Mouse (Mus musculus) embryonic facial prominence, embryonic 15.5 days (tissue): ENCODE measurements around the gene Nup210l. TPM values are rescaled to one million over a fixed set of nuclear protein-coding genes. Genes with fewer than 3 reads are reported as not detected.

Experiments used
- ATAC-seq: fragments of 200-750 bp; cut with Nextera tagmentation; 2 replicates; pipeline ENCODE4 v1.8.0; 2017; ENCODE audit warnings: low read depth, moderate TSS enrichment; ENCODE audit not compliant: insufficient number of reproducible peaks, low FRiP score, low TSS enrichment
- H3K27ac ChIP-seq: fragments of 300-500 bp; sonication (generic); replicated peaks from 2 replicates; pipeline ENCODE4 v1.5.1; 2015; ENCODE audit warnings: mild to moderate bottlenecking, inconsistent platforms
- H3K27me3 ChIP-seq: fragments of 300-500 bp; sonication (generic); 2 replicates; pipeline ENCODE4 v1.6.1; 2015; ENCODE audit warnings: inconsistent platforms
- H3K36me3 ChIP-seq: fragments of 300-500 bp; sonication (generic); 2 replicates; pipeline ENCODE4 v1.6.1; 2015; ENCODE audit warnings: mild to moderate bottlenecking, inconsistent platforms
- H3K4me1 ChIP-seq: fragments of 300-500 bp; sonication (generic); 2 replicates; pipeline ENCODE4 v1.6.1; 2015; ENCODE audit warnings: inconsistent platforms
- H3K4me2 ChIP-seq: fragments of 300-500 bp; sonication (generic); replicated peaks from 2 replicates; pipeline ENCODE4 v1.6.1; 2015; ENCODE audit warnings: mild to moderate bottlenecking, inconsistent platforms
- H3K4me3 ChIP-seq: fragments of 300-500 bp; sonication (generic); replicated peaks from 2 replicates; pipeline ENCODE4 v1.5.1; 2015; ENCODE audit warnings: mild to moderate bottlenecking, inconsistent platforms
- H3K9ac ChIP-seq: fragments of 300-500 bp; sonication (generic); 2 replicates; pipeline ENCODE4 v1.6.1; 2015; ENCODE audit warnings: inconsistent platforms
- H3K9me3 ChIP-seq: fragments of 300-500 bp; sonication (generic); replicated peaks from 2 replicates; pipeline ENCODE4 v1.6.1; 2016; ENCODE audit warnings: inconsistent platforms
- WGBS: fragments of 180-500 bp; shearing (Covaris S2); methylation state at CpG from one replicate; pipeline ENCODE4 v1.1.7; 2015; 5-methylcytosine and 5-hydroxymethylcytosine counted together
- polyA plus RNA-seq: library from polyadenylated mRNA; unstranded; fragments of >200 nt; fragmentation: Nextera tagmentation; extraction: Ambion mirVana; gene quantifications from 2 replicates; pipeline ENCODE4 v1.2.1, GENCODE M21; 2015

Nup210l gene
- polyA plus RNA-seq, 1 experiment from 2014 or later: 0.36 TPM

DNA sequence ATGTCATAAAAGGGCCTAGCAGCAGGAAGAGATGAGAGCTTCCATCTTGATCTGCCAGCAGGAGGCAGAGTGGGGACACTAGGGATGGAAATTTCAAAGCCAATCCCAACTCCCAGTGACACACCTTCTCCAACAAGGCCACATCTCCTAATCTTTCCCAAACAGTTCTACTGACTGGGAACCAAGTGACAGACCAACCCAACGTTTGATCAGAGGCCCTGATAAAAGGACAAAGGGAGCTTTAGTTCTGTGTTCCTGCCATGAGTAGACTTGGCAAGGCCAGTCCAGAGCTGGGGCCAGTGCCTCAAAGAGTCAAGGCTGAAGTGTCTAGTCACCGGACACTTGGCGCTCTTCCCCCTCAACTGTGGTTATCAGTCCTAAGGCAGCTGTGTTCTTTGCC lies 57.6 kb downstream of the Nup210l start:
- Histone ChIP-seq H3K27ac (no peak overlapping the region), H3K27me3 (no peaks in the 10 kb centered on the region), H3K4me3 (no peak overlapping the region), H3K4me1 (no peaks in the 10 kb centered on the region), H3K9me3 (no peaks in the 10 kb centered on the region), H3K4me2 (no peak overlapping the region), H3K9ac (no peak overlapping the region), H3K36me3 (no peaks in the 10 kb centered on the region)
- 76% methylated on average over 3 of the region's 3 CpGs for WGBS
- no peak for ATAC-seq

DNA sequence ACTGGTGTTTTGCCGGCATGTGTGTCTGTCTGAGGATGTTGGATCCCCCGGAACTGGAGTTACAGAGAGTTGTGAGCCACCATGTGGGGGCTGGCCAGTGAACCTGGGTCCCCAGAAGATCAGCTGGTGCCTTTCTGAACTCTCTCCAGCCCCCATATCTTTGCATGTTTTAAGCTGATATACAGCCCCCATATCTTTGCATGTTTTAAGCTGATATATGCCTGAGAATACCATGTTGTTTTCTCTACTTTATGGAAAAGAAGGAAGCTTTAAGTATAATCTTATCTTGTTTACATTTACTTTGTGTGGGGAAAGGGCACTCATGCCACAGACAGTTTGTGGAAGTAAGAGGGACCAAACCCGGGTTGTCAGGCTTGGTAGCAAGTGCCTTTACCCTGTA lies 75.6 kb downstream of the Nup210l start:
- no peaks in the 10 kb centered on the region for H3K9me3 ChIP-seq
- H3K4me3 ChIP-seq: no peak overlapping the region
- H3K4me1 ChIP-seq: no peaks in the 10 kb centered on the region
- no peak overlapping the region for H3K27ac ChIP-seq
- no peak overlapping the region for H3K4me2 ChIP-seq
- H3K36me3 ChIP-seq: no peaks in the 10 kb centered on the region
- no peak for ATAC-seq
- 71% methylated on average over 3 of the region's 3 CpGs for WGBS
- H3K27me3 ChIP-seq: no peaks in the 10 kb centered on the region
- no peak overlapping the region for H3K9ac ChIP-seq

DNA sequence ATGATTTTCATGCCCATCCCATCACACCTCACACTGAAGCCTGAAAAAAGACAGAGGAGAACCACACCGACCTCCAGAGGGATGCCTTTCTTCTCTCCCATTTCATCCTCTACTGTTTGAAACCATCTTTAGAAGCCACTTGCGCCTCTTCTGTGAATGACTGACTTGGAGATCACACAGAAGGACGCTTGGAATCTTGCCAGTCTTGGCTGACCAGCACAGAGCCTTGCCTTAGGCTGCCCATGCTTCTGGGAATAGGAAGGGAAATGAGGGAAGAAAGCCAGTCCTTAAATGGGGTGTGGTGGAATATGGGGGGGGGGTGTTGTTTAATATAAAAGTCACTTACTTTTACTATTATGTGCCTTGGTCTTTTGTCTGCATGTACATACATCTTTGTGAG lies 79.6 kb downstream of the Nup210l start:
- Histone ChIP-seq H3K4me3 (no peak overlapping the region), H3K4me1 (no peaks in the 10 kb centered on the region), H3K27me3 (no peaks in the 10 kb centered on the region), H3K9ac (no peak overlapping the region), H3K4me2 (no peak overlapping the region), H3K9me3 (no peaks in the 10 kb centered on the region), H3K27ac (no peak overlapping the region), H3K36me3 (no peaks in the 10 kb centered on the region)
- WGBS: 72% methylated on average over 3 of the region's 3 CpGs
- ATAC-seq: no peak

DNA sequence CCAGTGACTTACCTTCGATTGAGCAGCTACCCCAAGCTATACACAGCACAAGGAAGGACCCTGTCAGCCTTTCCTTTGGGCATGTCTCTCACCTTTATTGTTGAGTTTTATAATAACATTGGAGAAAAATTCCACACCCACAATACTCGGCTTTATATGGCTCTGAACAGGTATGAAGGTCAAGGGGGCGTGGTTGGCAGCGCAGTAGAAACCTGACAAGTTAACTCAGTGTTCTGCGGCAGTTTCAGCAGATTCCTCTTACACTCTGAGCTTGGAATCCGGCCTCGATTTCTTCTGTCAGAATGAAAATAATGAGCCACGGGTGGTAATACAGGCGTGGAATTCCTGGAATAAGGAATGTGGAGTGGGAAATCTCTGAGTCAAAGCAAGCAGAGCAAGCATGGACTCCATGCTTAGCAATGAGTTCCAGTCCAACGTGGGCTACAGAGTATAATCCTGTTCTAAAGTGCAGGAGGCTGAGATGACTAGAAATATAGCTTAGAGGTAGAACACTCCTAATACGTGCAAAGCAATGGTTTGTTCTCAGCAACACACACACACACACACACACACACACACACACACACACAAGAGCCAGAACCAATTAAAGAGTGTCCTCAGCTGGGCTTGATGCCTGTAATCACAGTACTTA lies 87.1 kb downstream of the Nup210l start:
- Histone ChIP-seq H3K9ac (no peak overlapping the region), H3K27ac (no peak overlapping the region), H3K9me3 (no peaks in the 10 kb centered on the region), H3K36me3 (no peaks in the 10 kb centered on the region), H3K27me3 (no peaks in the 10 kb centered on the region), H3K4me1 (peaks cover 3% of the 10 kb centered on the region; the same call in 1 of the 2 replicates), H3K4me3 (no peak overlapping the region), H3K4me2 (no peak overlapping the region)
- WGBS: 67% methylated on average over 11 of the region's 11 CpGs
- ATAC-seq: no peak

DNA sequence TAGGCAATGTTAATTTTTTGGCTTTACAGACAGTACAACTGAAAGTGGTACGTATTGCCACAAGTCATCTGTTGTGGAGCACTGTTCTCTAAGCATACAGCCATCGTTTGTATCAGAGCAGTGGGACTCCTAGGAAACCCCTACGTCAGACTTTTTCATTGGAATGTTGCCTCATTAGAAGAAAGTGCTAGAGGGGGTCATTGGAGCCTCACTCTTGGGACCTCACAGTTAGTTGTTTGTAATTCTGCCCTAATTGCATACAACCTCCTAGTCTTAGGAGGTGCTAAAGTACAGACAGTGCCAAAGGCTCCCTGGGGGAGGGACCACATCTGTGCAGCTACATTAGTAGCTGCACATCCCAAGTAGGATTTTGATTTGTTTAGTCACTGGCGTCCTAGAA lies 90.8 kb downstream of the Nup210l start:
- no peak overlapping the region for H3K27ac ChIP-seq
- H3K9me3 ChIP-seq: no peaks in the 10 kb centered on the region
- no peaks in the 10 kb centered on the region for H3K27me3 ChIP-seq
- no peak overlapping the region for H3K4me3 ChIP-seq
- ATAC-seq: no peak
- H3K4me1 ChIP-seq: peaks cover 3% of the 10 kb centered on the region; the same call in 1 of the 2 replicates
- no peaks in the 10 kb centered on the region for H3K36me3 ChIP-seq
- WGBS: 36% methylated on average over 4 of the region's 4 CpGs
- H3K9ac ChIP-seq: no peak overlapping the region
- no peak overlapping the region for H3K4me2 ChIP-seq

DNA sequence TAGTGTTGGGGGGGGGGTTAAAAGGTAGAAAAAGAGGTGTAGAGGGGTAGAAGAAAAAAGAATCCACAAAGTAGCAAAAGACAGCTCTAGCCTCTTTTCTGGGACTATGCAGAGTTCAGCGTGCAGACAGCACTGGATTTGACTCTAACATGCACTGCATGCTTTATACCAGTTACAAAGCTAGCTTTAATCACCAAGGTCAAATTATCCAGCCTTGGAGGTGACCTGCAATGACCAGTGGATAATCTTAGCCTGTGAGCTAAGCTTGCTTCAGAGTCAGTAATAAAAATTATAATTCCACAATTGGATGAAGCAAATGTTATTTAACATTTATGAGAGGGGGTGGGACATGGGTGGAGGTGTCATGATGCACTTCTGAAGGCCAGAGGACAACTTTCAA lies 91.7 kb downstream of the Nup210l start:
- 79% methylated on average over 1 of the region's 1 CpGs for WGBS
- Histone ChIP-seq H3K27me3 (no peaks in the 10 kb centered on the region), H3K4me2 (no peak overlapping the region), H3K36me3 (no peaks in the 10 kb centered on the region), H3K4me3 (no peak overlapping the region), H3K27ac (no peak overlapping the region), H3K4me1 (peaks cover 3% of the 10 kb centered on the region; the same call in 1 of the 2 replicates), H3K9ac (no peak overlapping the region), H3K9me3 (no peaks in the 10 kb centered on the region)
- ATAC-seq: no peak

DNA sequence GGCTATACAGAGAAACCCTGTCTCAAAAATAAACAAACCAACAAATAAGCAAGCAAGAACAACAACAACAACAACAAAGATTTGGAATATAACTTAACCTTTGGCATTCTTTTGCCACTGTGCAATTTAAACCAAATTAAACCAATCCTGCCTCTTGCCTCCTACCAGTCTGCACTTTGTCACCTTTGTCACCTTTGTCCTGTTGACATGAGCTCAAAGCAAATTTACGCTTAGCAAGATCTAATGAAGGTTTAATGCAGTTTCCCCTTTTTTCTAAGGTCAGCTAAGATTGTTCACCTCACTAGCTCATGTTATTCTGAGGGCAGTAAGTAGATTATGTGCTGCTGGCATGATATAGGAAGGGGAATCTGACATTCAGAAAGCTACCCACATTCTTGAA lies 93.6 kb downstream of the Nup210l start:
- no peaks in the 10 kb centered on the region for H3K9me3 ChIP-seq
- no peaks in the 10 kb centered on the region for H3K4me1 ChIP-seq
- no peak for ATAC-seq
- H3K27ac ChIP-seq: no peak overlapping the region
- H3K36me3 ChIP-seq: no peaks in the 10 kb centered on the region
- no peak overlapping the region for H3K4me3 ChIP-seq
- 84% methylated on average over 1 of the region's 1 CpGs for WGBS
- H3K27me3 ChIP-seq: no peaks in the 10 kb centered on the region
- H3K4me2 ChIP-seq: no peak overlapping the region
- H3K9ac ChIP-seq: no peak overlapping the region

DNA sequence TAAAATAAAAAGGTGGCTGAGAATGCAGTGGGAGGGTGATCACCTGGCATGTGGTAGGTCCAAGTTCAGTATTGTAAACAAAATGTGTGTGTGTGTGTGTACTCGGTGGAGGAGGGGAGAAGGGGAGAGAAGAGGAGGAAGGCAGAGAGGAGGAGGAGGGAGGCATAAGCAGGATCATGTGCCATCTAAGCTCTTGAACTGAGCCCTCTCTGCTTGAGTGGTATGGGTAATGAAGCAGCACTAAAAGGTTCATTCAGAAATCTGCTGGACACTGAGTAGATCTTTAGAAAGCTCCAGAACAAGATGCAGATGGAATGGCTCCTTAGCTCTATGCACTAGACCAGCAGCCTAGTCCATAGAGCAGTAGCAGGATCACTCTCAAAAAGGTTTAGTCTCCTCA lies 99.0 kb downstream of the Nup210l start:
- Histone ChIP-seq H3K36me3 (peaks cover 5% of the 10 kb centered on the region), H3K4me1 (no peaks in the 10 kb centered on the region), H3K27me3 (no peaks in the 10 kb centered on the region), H3K27ac (no peak overlapping the region), H3K4me2 (no peak overlapping the region), H3K9ac (no peak overlapping the region), H3K9me3 (no peaks in the 10 kb centered on the region), H3K4me3 (no peak overlapping the region)
- ATAC-seq: no peak
- 71% methylated on average over 1 of the region's 1 CpGs for WGBS

DNA sequence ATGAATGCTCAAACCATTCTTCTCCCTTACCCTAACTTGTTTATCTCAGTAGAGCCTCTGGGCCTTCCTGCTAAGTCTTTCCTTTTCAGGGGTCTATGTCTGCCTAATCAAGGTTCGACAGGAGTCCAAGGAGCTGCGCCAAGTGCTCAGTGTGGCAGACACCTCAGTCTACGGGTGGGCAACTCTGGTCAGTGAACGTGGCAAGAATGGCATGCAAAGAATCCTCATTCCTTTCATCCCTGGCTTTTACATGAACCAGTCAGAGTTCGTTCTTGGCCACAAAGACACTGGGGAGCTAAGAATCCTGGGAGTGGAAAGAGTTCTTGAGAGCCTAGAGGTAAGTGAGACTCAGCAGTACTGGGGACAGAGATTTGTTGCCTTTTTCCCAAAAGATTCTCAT lies 99.7 kb downstream of the Nup210l start:
- 64% methylated on average over 5 of the region's 5 CpGs for WGBS
- ATAC-seq: no peak
- Histone ChIP-seq H3K9ac (no peak overlapping the region), H3K4me1 (no peaks in the 10 kb centered on the region), H3K4me2 (no peak overlapping the region), H3K27ac (no peak overlapping the region), H3K36me3 (peaks cover 13% of the 10 kb centered on the region), H3K9me3 (no peaks in the 10 kb centered on the region), H3K4me3 (no peak overlapping the region), H3K27me3 (no peaks in the 10 kb centered on the region)

DNA sequence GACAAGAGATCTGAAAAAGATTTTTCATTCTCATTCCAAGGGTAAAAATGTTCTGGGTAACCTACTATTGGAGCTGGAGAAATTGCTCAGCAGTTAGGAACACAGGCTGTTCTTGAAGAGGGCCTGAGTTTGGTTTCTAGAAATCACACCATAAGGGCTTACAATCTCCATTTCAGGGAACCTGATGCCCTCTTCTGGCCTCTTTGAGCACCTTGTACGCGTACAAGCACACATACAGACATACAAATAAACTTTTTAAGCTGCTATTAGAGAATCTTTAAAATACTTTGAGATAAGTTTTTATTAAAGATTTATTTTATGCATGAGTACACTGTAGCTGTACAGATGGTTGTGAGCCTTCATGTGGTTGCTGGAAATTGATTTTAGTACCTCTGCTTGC lies 100.7 kb downstream of the Nup210l start:
- H3K4me2 ChIP-seq: no peak overlapping the region
- WGBS: 94% methylated on average over 2 of the region's 2 CpGs
- H3K36me3 ChIP-seq: peaks cover 17% of the 10 kb centered on the region

DNA sequence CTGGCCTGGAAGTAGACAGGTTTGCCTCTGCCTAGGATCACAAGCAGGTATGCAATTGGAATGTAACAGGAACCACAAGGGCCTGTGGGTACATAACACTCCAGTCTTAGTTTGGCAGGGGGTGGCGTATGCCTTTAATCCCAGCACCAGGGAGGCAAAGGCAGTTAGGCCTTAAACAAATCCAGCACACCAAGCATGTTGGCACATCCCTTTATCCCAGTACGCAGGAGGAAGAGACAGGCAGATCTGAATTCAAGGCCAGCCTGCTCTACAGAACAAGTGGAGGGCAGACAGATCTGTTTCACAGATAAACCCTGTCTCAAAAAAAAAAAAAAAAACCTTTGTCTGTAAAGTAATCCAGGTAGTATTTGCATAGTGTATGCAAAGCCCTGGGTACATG lies 104.7 kb downstream of the Nup210l start:
- H3K4me1 ChIP-seq: peaks cover 22% of the 10 kb centered on the region
- no peak overlapping the region for H3K4me3 ChIP-seq
- WGBS: 54% methylated on average over 2 of the region's 2 CpGs
- no peaks in the 10 kb centered on the region for H3K27me3 ChIP-seq
- H3K9me3 ChIP-seq: no peaks in the 10 kb centered on the region
- no peak overlapping the region for H3K9ac ChIP-seq
- no peak overlapping the region for H3K4me2 ChIP-seq
- peaks cover 41% of the 10 kb centered on the region for H3K36me3 ChIP-seq
- H3K27ac ChIP-seq: no peak overlapping the region
- no peak for ATAC-seq

More for the DNA sequence above, 100.7 kb downstream of the Nup210l start:
- no peak for ATAC-seq
- peaks cover 5% of the 10 kb centered on the region; the same call in 1 of the 2 replicates for H3K4me1 ChIP-seq
- H3K27ac ChIP-seq: no peak overlapping the region
- H3K9me3 ChIP-seq: no peaks in the 10 kb centered on the region
- no peak overlapping the region for H3K4me3 ChIP-seq
- H3K27me3 ChIP-seq: no peaks in the 10 kb centered on the region
- no peak overlapping the region for H3K9ac ChIP-seq

DNA sequence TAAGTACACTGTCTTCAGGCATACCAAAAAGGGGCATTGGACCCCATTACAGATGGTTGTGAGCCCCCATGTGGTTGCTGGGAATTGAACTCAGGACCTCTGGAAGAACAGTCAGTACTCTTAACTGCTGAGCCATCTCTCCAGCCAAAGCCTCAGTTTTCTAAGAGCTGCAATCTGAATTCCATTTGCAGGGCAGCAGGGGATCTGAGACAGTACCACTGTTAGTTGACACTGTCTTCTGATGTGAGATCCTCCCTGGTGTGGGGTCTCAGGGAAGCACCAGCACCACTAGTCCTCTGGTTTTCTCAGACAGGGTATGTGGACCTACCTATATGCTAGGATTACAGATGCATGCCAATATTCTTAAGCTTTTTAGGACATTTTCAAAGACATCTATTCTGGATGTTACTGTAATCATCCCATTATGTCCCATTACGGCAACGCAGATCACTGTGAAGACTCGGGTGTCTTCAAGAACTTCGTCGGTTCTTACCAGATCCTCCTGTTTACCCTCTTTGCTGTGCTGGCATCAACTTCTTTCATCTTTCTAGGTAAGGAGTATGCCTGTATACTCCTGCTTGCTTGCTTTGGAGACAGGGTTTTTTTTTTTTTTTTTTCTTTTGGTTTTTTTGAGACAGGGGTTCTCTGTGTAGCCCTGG lies 106.1 kb downstream of the Nup210l start:
- WGBS: 86% methylated on average over 5 of the region's 5 CpGs
- H3K9me3 ChIP-seq: no peaks in the 10 kb centered on the region
- H3K4me3 ChIP-seq: no peak overlapping the region
- H3K36me3 ChIP-seq: peaks cover 41% of the 10 kb centered on the region
- peaks cover 27% of the 10 kb centered on the region for H3K4me1 ChIP-seq
- no peak overlapping the region for H3K9ac ChIP-seq
- H3K27ac ChIP-seq: no peak overlapping the region
- no peak overlapping the region for H3K4me2 ChIP-seq
- ATAC-seq: no peak
- no peaks in the 10 kb centered on the region for H3K27me3 ChIP-seq
